ENCODE assay signal across 8 mouse cellular contexts in the genomic region with DNA sequence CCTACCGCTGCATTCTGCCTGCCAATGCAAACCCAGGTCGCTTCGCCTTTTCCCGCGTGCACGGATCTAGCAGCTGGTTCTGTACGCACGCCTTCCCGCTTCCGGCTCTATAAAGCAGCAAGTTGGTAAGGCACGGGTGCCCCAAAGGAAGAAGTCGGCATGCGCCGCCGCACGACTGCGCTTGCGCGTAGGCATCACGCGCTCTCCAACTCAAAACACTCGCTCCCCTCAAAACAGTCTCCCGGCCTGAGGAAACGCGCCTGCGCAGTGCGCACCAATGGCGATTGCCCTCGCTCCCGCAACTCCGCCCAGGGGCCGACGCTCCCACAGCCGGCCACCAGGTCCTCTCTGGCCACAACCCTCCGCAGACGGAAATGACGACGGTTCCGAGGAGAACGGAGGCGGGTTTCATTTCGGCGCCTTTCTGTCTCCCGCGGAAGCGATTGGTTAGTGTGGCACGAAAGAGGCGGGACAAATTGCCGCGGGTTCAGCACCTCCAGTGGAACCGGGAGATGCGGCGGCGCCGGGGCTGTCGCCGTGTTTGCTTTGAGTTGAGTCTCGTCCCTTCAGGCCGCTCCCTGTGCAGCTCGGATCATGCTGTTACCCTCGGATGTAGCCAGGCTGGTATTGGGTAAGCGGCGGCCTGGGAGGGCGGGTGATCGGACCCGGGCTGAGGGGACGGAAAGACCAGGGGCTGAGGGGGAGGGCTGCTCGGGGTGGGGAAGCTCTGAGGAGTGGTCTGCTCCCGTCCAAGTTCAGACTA. TPM values are rescaled to one million over a fixed set of nuclear protein-coding genes. Genes with fewer than 3 reads are reported as not detected.
A peak's percentile ranks its signal among the peaks of the same experiment; 100 is the strongest.
DNase-seq lines count a peak whose midpoint lies in the region; ATAC-seq lines count a peak whose summit lies in the region.

A gene (minus strand): TSS at position 183 of the 763 bp plus-strand sequence.
A gene (plus strand): TSS at position 490 of the 763 bp plus-strand sequence.

- peak within 1 kb of the TSS; percentile 88 for H3K9ac ChIP-seq in heart, embryonic 14.5 days (ENCODE audit: low read length)
- peak within 1 kb of the TSS; percentile 97 for H3K9ac ChIP-seq in liver, embryonic 13.5 days
- peak within 1 kb of the TSS; percentile 91 for H3K9ac ChIP-seq in stomach, embryonic 16.5 days (ENCODE audit: low read length)

- H3K4me3 ChIP-seq in heart, embryonic 14.5 days (ENCODE audit: control insufficient read depth in 1 of 2, insufficient read depth in 1 of 2, low read depth in 1 of 2, low read length in 2 of 2), result peak within 1 kb of the TSS; percentile 61 to 91
- H3K4me3 ChIP-seq in liver, embryonic 13.5 days (replicated peaks), result peak within 1 kb of the TSS; percentile 95
- peak within 1 kb of the TSS; percentile 91 for H3K4me3 ChIP-seq in stomach, embryonic 16.5 days (replicated peaks; ENCODE audit: low read length)

- peak within 1 kb of the TSS; percentile 85 for H3K4me2 ChIP-seq in heart, embryonic 14.5 days (ENCODE audit: low read length)
- H3K4me2 ChIP-seq in liver, embryonic 13.5 days, result peak within 1 kb of the TSS; percentile 95
- H3K4me2 ChIP-seq in stomach, embryonic 16.5 days (ENCODE audit: low read depth, low read length), result peak within 1 kb of the TSS; percentile 88

- H3K27me3 ChIP-seq in heart, embryonic 14.5 days (ENCODE audit: control insufficient read depth, insufficient read depth, low read length), result no peaks in the 10 kb centered on the region
- no peaks in the 10 kb centered on the region for H3K27me3 ChIP-seq in liver, embryonic 13.5 days
- H3K27me3 ChIP-seq in stomach, embryonic 16.5 days (ENCODE audit: control insufficient read depth, insufficient read depth, low read length), result no peaks in the 10 kb centered on the region

- peak; percentile 93 for ATAC-seq in CD4-positive, CD25-positive, alpha-beta regulatory T cell, adult 4 months
- ATAC-seq in heart, embryonic 14.5 days (ENCODE audit: insufficient number of reproducible peaks, insufficient read depth, low FRiP score, low read depth), result peak; percentile 99
- ATAC-seq in liver, embryonic 13.5 days (ENCODE audit: low read depth), result peak; percentile 98
- peak; percentile 99 for ATAC-seq in stomach, embryonic 16.5 days (ENCODE audit: insufficient read depth, low FRiP score)

- WGBS in heart, embryonic 14.5 days, result under 1% methylated on average over 68 of the region's 69 CpGs
- under 1% methylated on average over 69 of the region's 69 CpGs for WGBS in liver, embryonic 13.5 days (ENCODE audit: insufficient replicate concordance)
- under 1% methylated on average over 69 of the region's 69 CpGs for WGBS in stomach, embryonic 16.5 days

- peak; percentile 99 for DNase-seq in c-Kit-negative CD71-positive TER-119-positive erythroid progenitor cells, embryonic 14.5 days (ENCODE audit: low read depth, low spot score)
- peak; percentile 100 for DNase-seq in fibroblast of lung, adult 2 months (ENCODE audit: low read depth)
- DNase-seq in kidney, postnatal 14 days, result peak; percentile 100
- peak; percentile 100 for DNase-seq in liver, embryonic 13.5 days
- peak; percentile 99 for DNase-seq in neural tube, embryonic 10.5 days (ENCODE audit: extremely low spot score, low spot score)

- peaks cover 2 to 16% of the 10 kb centered on the region in 2 experiments for H3K4me1 ChIP-seq in heart, embryonic 14.5 days (ENCODE audit: control insufficient read depth in 2 of 2, insufficient read depth in 2 of 2, low read length in 2 of 2)
- H3K4me1 ChIP-seq in liver, embryonic 13.5 days (replicated peaks), result peaks cover 37% of the 10 kb centered on the region
- peaks cover 14% of the 10 kb centered on the region for H3K4me1 ChIP-seq in stomach, embryonic 16.5 days (ENCODE audit: control insufficient read depth, insufficient read depth, low read length)

- H3K27ac ChIP-seq in heart, embryonic 14.5 days (replicated peaks in 1 of 2; ENCODE audit: control insufficient read depth in 1 of 2, insufficient read depth in 1 of 2, low read depth in 2 of 2, low read length in 2 of 2), result peak within 1 kb of the TSS; percentile 93 to 96
- peak within 1 kb of the TSS; percentile 90 for H3K27ac ChIP-seq in liver, embryonic 13.5 days
- H3K27ac ChIP-seq in stomach, embryonic 16.5 days (ENCODE audit: low read length), result peak within 1 kb of the TSS; percentile 93

- peaks cover 13% of the 10 kb centered on the region for H3K36me3 ChIP-seq in heart, embryonic 14.5 days (ENCODE audit: control insufficient read depth, insufficient read depth, low read length)
- H3K36me3 ChIP-seq in liver, embryonic 13.5 days, result peaks cover 2% of the 10 kb centered on the region; the same call in 1 of the 2 replicates
- H3K36me3 ChIP-seq in stomach, embryonic 16.5 days (ENCODE audit: control insufficient read depth, insufficient read depth, low read length), result no peaks in the 10 kb centered on the region

- H3K9me3 ChIP-seq in heart, embryonic 14.5 days (ENCODE audit: control insufficient read depth, low read length), result no peaks in the 10 kb centered on the region
- H3K9me3 ChIP-seq in liver, embryonic 13.5 days (replicated peaks), result no peaks in the 10 kb centered on the region
- no peaks in the 10 kb centered on the region for H3K9me3 ChIP-seq in stomach, embryonic 16.5 days (replicated peaks; ENCODE audit: control insufficient read depth, low read length)

RNA-seq across cellular contexts. Expression of the first gene that starts in this region (rescaled TPM):
- 10 to 100 TPM; 27.8 to 35.4 TPM for polyA plus RNA-seq in CD4-positive, CD25-positive, alpha-beta regulatory T cell, adult 4 months (2017; shearing (Covaris generic))
- polyA plus RNA-seq in heart, embryonic 14.5 days (2014; fragmentation: Nextera tagmentation; extraction: Ambion mirVana), result 8.8 and 10.0 TPM in 2 replicates
- polyA plus RNA-seq in liver, embryonic 13.5 days (2015; fragmentation: Nextera tagmentation; extraction: Ambion mirVana), result 5.0 and 7.0 TPM in 2 replicates
- 10.9 and 13.1 TPM in 2 replicates for polyA plus RNA-seq in stomach, embryonic 16.5 days (2015; fragmentation: Nextera tagmentation; extraction: Ambion mirVana)

RNA-seq across cellular contexts. Expression of the second gene that starts in this region (rescaled TPM):
- 10 to 100 TPM; 13.0 to 16.9 TPM for polyA plus RNA-seq in CD4-positive, CD25-positive, alpha-beta regulatory T cell, adult 4 months (2017; shearing (Covaris generic))
- polyA plus RNA-seq in heart, embryonic 14.5 days (2014; fragmentation: Nextera tagmentation; extraction: Ambion mirVana), result 14.1 and 14.9 TPM in 2 replicates
- 8.0 and 11.1 TPM in 2 replicates for polyA plus RNA-seq in liver, embryonic 13.5 days (2015; fragmentation: Nextera tagmentation; extraction: Ambion mirVana)
- polyA plus RNA-seq in stomach, embryonic 16.5 days (2015; fragmentation: Nextera tagmentation; extraction: Ambion mirVana), result 16.9 and 17.2 TPM in 2 replicates

Comparison
In these comparisons a context has a peak if more than half of its experiments do, and no peak if none do; other contexts are left out.
1. Peak in every context shown above with its lines: DNase-seq, ATAC-seq, H3K4me3 ChIP-seq and H3K27ac ChIP-seq.